Mouse (Mus musculus) mesoderm, embryonic 11.5 days (tissue): ENCODE results near the gene Atg2a.
"Not testable (repeated sequence)": the region's sequence is repeated elsewhere in the genome, so short reads cannot be mapped to it uniquely, and the experiment has no call there.

Source experiments
- DNase-seq: peaks from one replicate; pipeline ENCODE4 v3.0.0-alpha.2; 2012; ENCODE audit warnings: low read depth, low spot score

The Atg2a gene

GRCm38 (mm10) chr19:6296551-6297210 lies 55.2 kb downstream of the Atg2a start:
- DNase-seq: no peak

GRCm38 (mm10) chr19:6297641-6298040 lies 56.2 kb downstream of the Atg2a start:
- no peak for DNase-seq

GRCm38 (mm10) chr19:6299003-6299402 lies 57.5 kb downstream of the Atg2a start:
- no peak for DNase-seq

DNA sequence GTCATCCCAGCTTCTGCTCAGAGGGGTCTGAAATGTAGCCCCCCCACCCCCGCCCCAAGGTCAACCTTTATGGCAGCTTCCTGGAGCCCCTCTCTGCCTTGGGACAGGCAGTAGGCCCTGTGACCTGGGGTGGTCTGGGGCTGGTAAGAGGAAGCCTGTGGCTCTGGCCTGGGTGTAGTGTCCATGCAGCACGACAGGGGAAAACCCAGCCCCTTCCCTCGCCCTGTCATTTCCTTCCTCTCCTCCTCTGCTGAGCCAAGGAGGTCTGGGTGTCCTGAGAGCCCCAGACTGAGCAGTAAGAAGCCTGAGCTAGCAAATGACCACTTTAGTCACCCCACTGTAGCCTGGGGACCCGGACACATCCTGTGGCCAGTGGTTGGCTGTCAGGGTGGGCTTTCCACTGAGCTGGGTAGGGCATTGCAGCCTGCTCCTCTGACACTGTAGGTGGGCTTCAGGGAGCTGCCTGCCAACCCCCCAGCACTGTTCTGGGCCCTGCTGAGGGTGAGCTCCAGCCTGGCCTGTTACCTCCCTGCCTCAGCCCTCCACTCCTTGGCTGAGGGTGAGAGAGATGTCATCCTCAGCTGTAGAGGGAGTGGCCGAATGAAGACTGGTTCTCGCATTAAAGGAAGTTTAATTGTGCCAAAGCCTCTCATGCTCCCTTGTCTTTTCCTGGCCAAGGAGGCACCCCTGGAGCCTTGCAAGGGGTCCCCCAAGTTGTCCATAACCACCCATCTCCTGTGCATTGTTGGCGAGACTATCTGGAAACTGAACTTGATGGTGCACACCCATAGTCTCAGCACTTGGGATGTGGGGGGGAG lies 58.2 kb downstream of the Atg2a start:
- DNase-seq: no peak

- no peak for DNase-seq
These were observed 59.0 kb downstream of the Atg2a start for GRCm38 (mm10) chr19:6300402-6300841.

GRCm38 (mm10) chr19:6302114-6302513 lies 60.6 kb downstream of the Atg2a start:
- no peak for DNase-seq

DNA sequence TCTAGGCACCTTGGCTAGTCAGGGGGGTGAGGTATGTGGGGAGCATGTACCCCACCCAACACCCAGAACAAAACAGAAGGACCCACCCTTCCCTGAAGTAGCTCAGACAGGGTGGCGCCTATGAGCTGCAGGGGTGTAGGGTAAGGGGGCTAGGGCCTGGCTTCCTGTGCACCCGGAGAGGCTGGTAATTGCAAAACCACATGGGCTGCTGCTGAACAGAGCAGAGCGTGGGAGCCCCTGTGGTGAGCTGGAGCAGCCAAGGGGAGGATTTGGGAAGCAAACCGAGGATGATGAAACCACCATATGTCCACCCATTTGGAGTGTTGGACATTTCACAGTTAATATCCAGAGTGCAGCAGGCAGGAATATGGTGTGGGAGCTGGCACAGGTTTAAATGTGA lies 61.1 kb downstream of the Atg2a start:
- DNase-seq: peak; percentile 50

DNA sequence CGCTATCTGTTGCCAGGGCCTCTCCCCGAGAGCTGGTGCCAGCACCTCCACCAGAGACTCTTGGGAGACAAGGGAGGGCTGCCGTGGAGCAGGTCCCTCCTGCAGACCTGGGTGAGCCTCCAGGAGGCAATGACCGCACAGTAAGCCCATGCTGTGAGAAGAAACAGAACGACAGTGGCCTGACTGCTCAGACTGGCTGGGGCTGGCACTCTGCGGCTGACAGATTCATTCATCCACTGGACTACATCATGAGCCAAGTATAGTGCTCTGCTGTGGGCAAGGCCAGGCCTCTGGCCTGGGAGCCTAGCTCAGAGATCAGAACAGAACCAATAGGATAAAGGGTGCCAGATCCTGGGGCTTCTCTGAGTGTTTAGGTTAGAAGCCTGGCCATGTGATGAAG lies 62.4 kb downstream of the Atg2a start:
- no peak for DNase-seq

GRCm38 (mm10) chr19:6304787-6305516 lies 63.5 kb downstream of the Atg2a start:
- peak; percentile 91 for DNase-seq

DNA sequence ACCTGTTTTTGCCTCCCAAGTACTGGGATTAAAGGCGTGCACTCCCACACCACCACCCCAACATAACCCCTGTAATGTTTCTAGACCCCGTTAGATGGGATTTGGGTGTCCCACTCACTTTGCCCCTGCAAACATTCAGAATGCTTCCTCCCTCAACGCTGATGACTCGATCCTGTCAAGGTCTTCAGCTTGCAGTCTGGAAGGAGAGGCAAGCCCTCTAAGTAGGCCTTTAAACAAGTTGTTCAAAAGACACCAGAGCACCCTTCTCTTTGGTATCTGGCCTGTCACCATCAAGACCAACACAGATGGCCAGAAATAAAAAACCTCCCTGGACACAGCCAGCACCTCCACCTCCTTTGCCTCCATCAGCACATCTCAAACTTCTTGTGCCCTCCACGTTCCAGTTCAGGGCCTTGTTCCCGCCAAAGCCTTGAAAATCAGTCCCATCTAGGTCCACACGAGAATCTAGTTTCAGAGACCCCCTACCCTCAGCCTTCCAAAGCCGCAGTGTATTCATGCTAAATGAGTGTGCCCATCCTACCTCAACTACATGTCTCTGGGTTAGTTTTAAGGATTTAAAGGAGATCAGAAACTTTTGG lies 64.1 kb downstream of the Atg2a start:
- DNase-seq: peak; percentile 11

- peak; percentile 69 for DNase-seq
These were observed 64.7 kb downstream of the Atg2a start, which contains the start of gene Cdc42bpg for GRCm38 (mm10) chr19:6306137-6306551. Cdc42bpg (plus strand) TSS chr19:6306456.

- DNase-seq: peak; percentile 88
These were observed 65.1 kb downstream of the Atg2a start for GRCm38 (mm10) chr19:6306586-6306985.

GRCm38 (mm10) chr19:6307733-6308531 lies 66.5 kb downstream of the Atg2a start:
- no peak for DNase-seq

DNA sequence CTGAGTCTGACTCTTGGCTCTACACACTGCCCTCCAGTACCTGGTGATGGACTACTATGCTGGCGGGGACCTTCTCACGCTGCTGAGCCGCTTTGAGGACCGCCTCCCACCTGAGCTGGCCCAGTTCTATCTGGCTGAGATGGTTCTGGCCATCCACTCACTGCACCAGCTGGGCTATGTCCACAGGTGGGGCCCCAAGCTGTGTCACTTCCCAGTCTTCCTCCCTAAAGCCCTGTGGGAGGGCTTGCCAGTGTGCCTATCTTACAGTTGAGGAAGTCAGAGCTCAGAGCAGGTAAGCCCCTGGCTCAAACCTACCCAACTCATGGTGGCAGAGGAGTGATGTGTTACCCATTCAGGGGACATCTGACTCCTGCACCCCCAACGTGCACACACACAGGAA lies 68.7 kb downstream of the Atg2a start:
- DNase-seq: no peak

- not testable (repeated sequence) for DNase-seq
These were observed 70.3 kb downstream of the Atg2a start for GRCm38 (mm10) chr19:6311783-6312182.
